Mouse (Mus musculus) forebrain, embryonic 14.5 days (tissue): Measurements from ENCODE around the gene Atf4. TPM values are rescaled to one million over a fixed set of nuclear protein-coding genes. Genes with fewer than 3 reads are reported as not detected.

ENCODE experiments used
- ATAC-seq: fragments of 200-750 bp; cut with Nextera tagmentation; 2 replicates; pipeline ENCODE4 v1.8.0; 2017; ENCODE audit warnings: mild to moderate bottlenecking, moderate library complexity
- DNase-seq: peaks from one replicate; pipeline ENCODE4 v3.0.0-alpha.2; 2015; ENCODE audit warnings: low spot score
- H3K27ac ChIP-seq: fragments of 300-500 bp; sonication (generic); 2 replicates; pipeline ENCODE4 v1.5.1; 2014; ENCODE audit warnings: low read depth, mild to moderate bottlenecking, control low read depth, low read length, moderate library complexity
- H3K27me3 ChIP-seq: fragments of 300-500 bp; sonication (generic); replicated peaks from 2 replicates; pipeline ENCODE4 v1.6.1; 2014; ENCODE audit warnings: low read length, control low read depth, mixed read lengths; ENCODE audit not compliant: control insufficient read depth, insufficient read depth
- H3K36me3 ChIP-seq: fragments of 300-500 bp; sonication (generic); 2 replicates; pipeline ENCODE4 v1.6.1; 2014; ENCODE audit warnings: low read length, control low read depth; ENCODE audit not compliant: control insufficient read depth, insufficient read depth
- H3K4me1 ChIP-seq: fragments of 300-500 bp; sonication (generic); 2 replicates; pipeline ENCODE4 v1.6.1; 2014; ENCODE audit warnings: antibody characterized with exemption, low read length, control low read depth; ENCODE audit not compliant: control insufficient read depth, insufficient read depth
- H3K4me2 ChIP-seq: fragments of 300-500 bp; sonication (generic); 2 replicates; pipeline ENCODE4 v1.6.1; 2014; ENCODE audit warnings: mild to moderate bottlenecking, control low read depth, low read length
- H3K4me3 ChIP-seq: fragments of 300-500 bp; sonication (generic); 2 replicates; pipeline ENCODE4 v1.5.1; 2014; ENCODE audit warnings: low read depth, low read length, control low read depth
- H3K9ac ChIP-seq: fragments of 300-500 bp; sonication (generic); 2 replicates; pipeline ENCODE4 v1.6.1; 2014; ENCODE audit warnings: mild to moderate bottlenecking, low read length, control low read depth, moderate library complexity
- H3K9me3 ChIP-seq: fragments of 300-500 bp; sonication (generic); replicated peaks from 2 replicates; pipeline ENCODE4 v1.6.1; 2016; ENCODE audit warnings: low read length, control low read depth, mixed read lengths; ENCODE audit not compliant: control insufficient read depth
- WGBS: fragments of 180-500 bp; shearing (Covaris S2); extraction: QIAGEN DNeasy Blood & Tissue Kit; methylation state at CpG from one replicate; pipeline ENCODE4 v1.1.7; 2014; 5-methylcytosine and 5-hydroxymethylcytosine counted together
- polyA plus RNA-seq: library from polyadenylated mRNA; unstranded; fragments of >200 nt; fragmentation: Nextera tagmentation; extraction: Ambion mirVana; gene quantifications from 2 replicates; pipeline ENCODE4 v1.2.1, GENCODE M21; 2014

Atf4 gene
- polyA plus RNA-seq: 133 and 140 TPM in 2 replicates

- H3K36me3 ChIP-seq: peaks cover 57% of the 10 kb centered on the region
- H3K27ac ChIP-seq: peak within 1 kb of the TSS; percentile 99
- H3K9ac ChIP-seq: peak within 1 kb of the TSS; percentile 100
- no peaks in the 10 kb centered on the region for H3K9me3 ChIP-seq
- DNase-seq (peak; percentile 100), ATAC-seq (peak; percentile 97)
- H3K4me2 ChIP-seq: peak within 1 kb of the TSS; percentile 97
- H3K27me3 ChIP-seq: no peaks in the 10 kb centered on the region
- peak within 1 kb of the TSS; percentile 100 for H3K4me3 ChIP-seq
- peaks cover 21% of the 10 kb centered on the region for H3K4me1 ChIP-seq
- under 1% methylated on average over 62 of the region's 62 CpGs for WGBS
Measured at GRCm38 (mm10) chr15:80254847-80255645, at the start of gene Atf4. Atf4 (plus strand) TSS chr15:80255184.

GRCm38 (mm10) chr15:80206057-80206565, 48.9 kb upstream of the Atf4 start:
- Histone ChIP-seq H3K27ac (no peak overlapping the region), H3K4me2 (no peak overlapping the region), H3K9ac (no peak overlapping the region), H3K36me3 (peaks cover 2% of the 10 kb centered on the region; the same call in 1 of the 2 replicates), H3K9me3 (no peaks in the 10 kb centered on the region), H3K27me3 (no peaks in the 10 kb centered on the region), H3K4me3 (no peak overlapping the region), H3K4me1 (no peaks in the 10 kb centered on the region)
- no peak for DNase-seq
- ATAC-seq: no peak
- WGBS: 89% methylated on average over 3 of the region's 3 CpGs

- 12% methylated on average over 4 of the region's 4 CpGs for WGBS
- Histone ChIP-seq H3K36me3 (peaks cover 19% of the 10 kb centered on the region), H3K27ac (no peak overlapping the region), H3K9ac (no peak overlapping the region), H3K4me3 (no peak overlapping the region), H3K4me1 (no peaks in the 10 kb centered on the region), H3K9me3 (no peaks in the 10 kb centered on the region), H3K27me3 (no peaks in the 10 kb centered on the region), H3K4me2 (no peak overlapping the region)
- ATAC-seq (no peak), DNase-seq (no peak)
Measured at GRCm38 (mm10) chr15:80208446-80208845, 46.5 kb upstream of the Atf4 start.

GRCm38 (mm10) chr15:80213688-80214087, 41.3 kb upstream of the Atf4 start:
- H3K9me3 ChIP-seq: no peaks in the 10 kb centered on the region
- H3K27me3 ChIP-seq: no peaks in the 10 kb centered on the region
- H3K4me3 ChIP-seq: no peak overlapping the region
- DNase-seq (no peak), ATAC-seq (no peak)
- H3K4me1 ChIP-seq: no peaks in the 10 kb centered on the region
- H3K9ac ChIP-seq: no peak overlapping the region
- peaks cover 24% of the 10 kb centered on the region for H3K36me3 ChIP-seq
- no peak overlapping the region for H3K27ac ChIP-seq
- no peak overlapping the region for H3K4me2 ChIP-seq

DNA sequence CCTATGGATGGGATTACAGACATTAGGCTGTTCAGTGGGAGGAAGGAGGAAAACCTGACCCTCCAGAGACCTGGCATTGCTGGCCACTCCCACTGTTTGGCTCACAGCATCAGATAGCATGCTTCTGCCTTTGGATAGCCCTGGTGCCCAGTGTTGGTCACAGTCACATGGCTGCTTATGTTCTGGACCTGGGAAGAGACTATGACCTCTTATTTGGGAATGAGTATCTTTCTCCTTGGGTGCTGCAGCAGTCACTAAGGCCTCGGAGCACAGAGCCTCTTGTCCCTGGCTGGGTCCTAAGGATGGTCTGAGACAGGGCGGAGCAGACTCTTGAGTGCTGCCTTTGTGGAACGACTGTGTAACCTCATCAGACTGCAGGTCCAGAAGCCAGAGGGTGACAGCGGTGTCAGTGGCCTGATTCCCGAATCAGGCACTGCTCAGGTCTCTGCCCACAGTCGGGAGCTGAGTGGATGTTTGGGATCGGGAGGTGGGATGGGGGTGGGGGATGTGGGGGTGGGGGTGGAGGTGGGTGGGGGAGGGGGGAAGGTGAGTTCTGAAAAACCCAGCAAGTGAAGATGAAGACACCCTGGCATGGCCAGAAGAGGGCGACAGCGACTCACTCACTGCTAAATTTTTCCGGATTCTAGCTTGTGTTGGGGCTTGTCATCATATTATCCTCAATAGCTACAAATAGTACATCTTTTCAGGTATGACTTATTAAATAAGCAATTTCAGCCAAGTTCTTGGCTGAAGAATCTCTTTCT, 39.1 kb upstream of the Atf4 start:
- H3K9me3 ChIP-seq: no peaks in the 10 kb centered on the region
- H3K36me3 ChIP-seq: peaks cover 24% of the 10 kb centered on the region
- H3K9ac ChIP-seq: no peak overlapping the region
- no peak overlapping the region for H3K4me2 ChIP-seq
- no peaks in the 10 kb centered on the region for H3K27me3 ChIP-seq
- no peak overlapping the region for H3K27ac ChIP-seq
- DNase-seq: peak; percentile 33
- no peak overlapping the region for H3K4me3 ChIP-seq
- WGBS: 20% methylated on average over 9 of the region's 10 CpGs
- H3K4me1 ChIP-seq: no peaks in the 10 kb centered on the region
- no peak for ATAC-seq

DNA sequence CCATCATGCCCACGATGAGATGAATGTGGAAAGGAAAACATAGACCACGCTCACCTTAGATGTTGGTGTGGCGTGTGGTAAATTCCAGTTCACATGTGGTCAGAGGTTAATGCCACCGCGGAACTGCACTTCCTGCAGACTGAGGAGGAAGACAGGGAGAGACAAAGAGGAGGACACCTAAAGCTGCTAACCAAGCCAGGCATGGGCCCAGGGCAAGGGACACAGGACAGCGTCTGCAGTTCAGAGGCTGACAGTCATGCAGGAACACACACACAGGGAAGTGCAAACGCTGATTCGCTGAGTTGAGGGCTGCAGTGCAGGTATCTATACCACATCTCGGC, 38.5 kb upstream of the Atf4 start:
- H3K36me3 ChIP-seq: peaks cover 19% of the 10 kb centered on the region
- H3K4me2 ChIP-seq: no peak overlapping the region
- DNase-seq (no peak), ATAC-seq (no peak)
- H3K27ac ChIP-seq: no peak overlapping the region
- H3K4me1 ChIP-seq: no peaks in the 10 kb centered on the region
- H3K27me3 ChIP-seq: no peaks in the 10 kb centered on the region
- H3K4me3 ChIP-seq: no peak overlapping the region
- 64% methylated on average over 9 of the region's 9 CpGs for WGBS
- H3K9me3 ChIP-seq: no peaks in the 10 kb centered on the region
- no peak overlapping the region for H3K9ac ChIP-seq

DNA sequence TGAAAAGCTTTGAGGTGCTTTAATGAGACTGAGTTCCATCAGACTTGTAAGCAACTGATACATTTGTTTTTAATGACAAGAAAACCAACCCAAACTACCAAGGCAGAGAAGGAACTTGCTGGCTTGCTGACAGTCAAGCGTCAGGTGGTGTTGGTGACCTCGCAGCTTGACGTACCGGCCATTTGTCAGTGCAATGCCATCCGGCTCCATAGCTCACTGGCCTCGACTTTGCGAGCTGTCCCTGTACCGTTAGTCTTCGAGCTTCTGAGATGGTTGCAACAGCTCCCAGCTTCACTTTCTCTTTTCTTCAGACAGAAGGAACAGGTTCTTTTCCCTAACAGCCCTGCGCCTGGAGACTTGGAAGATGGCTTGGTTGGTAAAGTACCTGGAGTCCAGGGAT, 37.5 kb upstream of the Atf4 start:
- H3K27me3 ChIP-seq: no peaks in the 10 kb centered on the region
- 93% methylated on average over 10 of the region's 10 CpGs for whole genome bisulfite sequencing
- ATAC-seq (no peak), DNase-seq (no peak)
- no peak overlapping the region for H3K4me2 ChIP-seq
- H3K9ac ChIP-seq: no peak overlapping the region
- no peaks in the 10 kb centered on the region for H3K9me3 ChIP-seq
- H3K4me3 ChIP-seq: no peak overlapping the region
- H3K4me1 ChIP-seq: no peaks in the 10 kb centered on the region
- peaks cover 9% of the 10 kb centered on the region; the same call in 1 of the 2 replicates for H3K36me3 ChIP-seq
- no peak overlapping the region for H3K27ac ChIP-seq

- no peaks in the 10 kb centered on the region for H3K4me1 ChIP-seq
- H3K27ac ChIP-seq: no peak overlapping the region
- no peak overlapping the region for H3K4me2 ChIP-seq
- H3K27me3 ChIP-seq: no peaks in the 10 kb centered on the region
- DNase-seq (no peak), ATAC-seq (no peak)
- no peaks in the 10 kb centered on the region for H3K9me3 ChIP-seq
- H3K36me3 ChIP-seq: 0 out of 2 replicates have a peak, but pooled peaks cover 5% of the 10 kb centered on the region
- WGBS: 64% methylated on average over 14 of the region's 14 CpGs
- no peak overlapping the region for H3K9ac ChIP-seq
- H3K4me3 ChIP-seq: no peak overlapping the region
Measured at GRCm38 (mm10) chr15:80219211-80219610, 35.8 kb upstream of the Atf4 start.
